10 mouse cellular contexts compared by ENCODE assay signal in genomic region chr1:35337647-35338046, GRCm38 (mm10).
"Had no signal": no experiment of that assay in that cellular context is flagged by ENCODE, and none has a peak within 500 bp of the region (broad histone marks: within the 10 kb centered on the region; RNA-seq: fewer than 3 reads in every experiment).

No protein-coding gene starts in this region.

- H3K27ac ChIP-seq: limb, embryonic 12.5 days; liver, embryonic 14.5 days; midbrain, embryonic 12.5 days had no signal

- H3K4me3 ChIP-seq: limb, embryonic 12.5 days; midbrain, embryonic 12.5 days had no signal

- DNase-seq: kidney, postnatal 14 days; lung, adult 18-20 months; right cerebral cortex, postnatal 4 days; spleen, adult 18-20 months; thymus, adult 2 months; thymus, postnatal 25 days had no signal

- H3K27me3 ChIP-seq: limb, embryonic 12.5 days; midbrain, embryonic 12.5 days had no signal

- H3K4me1 ChIP-seq: limb, embryonic 12.5 days; midbrain, embryonic 12.5 days had no signal

- ATAC-seq: midbrain, embryonic 16.5 days had no signal
